Mouse (Mus musculus) embryonic facial prominence, embryonic 11.5 days (tissue): Measurements from ENCODE around the gene Plxnc1. TPM values are rescaled to one million over a fixed set of nuclear protein-coding genes. Genes with fewer than 3 reads are reported as not detected.

ENCODE experiments used
- ATAC-seq: fragments of 200-750 bp; cut with Nextera tagmentation; replicated peaks from 2 replicates; pipeline ENCODE4 v1.8.0; 2017; ENCODE audit warnings: low read depth; ENCODE audit not compliant: insufficient number of reproducible peaks, low FRiP score, low TSS enrichment
- DNase-seq: peaks from one replicate; pipeline ENCODE4 v3.0.0-alpha.2; 2015; ENCODE audit warnings: low spot score
- H3K27ac ChIP-seq: fragments of 300-500 bp; sonication (generic); replicated peaks from 2 replicates; pipeline ENCODE4 v1.5.1; 2014; ENCODE audit warnings: mild to moderate bottlenecking, low read depth, low read length, control low read depth
- H3K27me3 ChIP-seq: fragments of 300-500 bp; sonication (generic); 2 replicates; pipeline ENCODE4 v1.6.1; 2014; ENCODE audit warnings: mild to moderate bottlenecking, low read length, moderate library complexity, mixed read lengths; ENCODE audit not compliant: control insufficient read depth, insufficient read depth
- H3K36me3 ChIP-seq: fragments of 300-500 bp; sonication (generic); replicated peaks from 2 replicates; pipeline ENCODE4 v1.6.1; 2014; ENCODE audit warnings: low read depth, mild to moderate bottlenecking, low read length, moderate library complexity, mixed read lengths; ENCODE audit not compliant: control insufficient read depth, insufficient read depth
- H3K4me1 ChIP-seq: fragments of 300-500 bp; sonication (generic); 2 replicates; pipeline ENCODE4 v1.6.1; 2014; ENCODE audit warnings: low read length, mixed read lengths; ENCODE audit not compliant: control insufficient read depth, insufficient read depth
- H3K4me2 ChIP-seq: fragments of 300-500 bp; sonication (generic); 2 replicates; pipeline ENCODE4 v1.6.1; 2014; ENCODE audit warnings: low read depth, mild to moderate bottlenecking, control low read depth, low read length, moderate library complexity
- H3K4me3 ChIP-seq: fragments of 300-500 bp; sonication (generic); 2 replicates; pipeline ENCODE4 v1.5.1; 2014; ENCODE audit warnings: low read depth, low read length, control low read depth
- H3K9ac ChIP-seq: fragments of 300-500 bp; sonication (generic); replicated peaks from 2 replicates; pipeline ENCODE4 v1.6.1; 2014; ENCODE audit warnings: mild to moderate bottlenecking, control low read depth, low read length
- H3K9me3 ChIP-seq: fragments of 300-500 bp; sonication (generic); replicated peaks from 2 replicates; pipeline ENCODE4 v1.6.1; 2016; ENCODE audit warnings: mild to moderate bottlenecking, low read length, inconsistent platforms, mixed read lengths; ENCODE audit not compliant: control insufficient read depth
- WGBS: fragments of 180-500 bp; shearing (Covaris S2); extraction: QIAGEN DNeasy Blood & Tissue Kit; methylation state at CpG from one replicate; pipeline ENCODE4 v1.1.7; 2014; 5-methylcytosine and 5-hydroxymethylcytosine counted together
- polyA plus RNA-seq: library from polyadenylated mRNA; unstranded; fragments of >200 nt; fragmentation: Nextera tagmentation; extraction: Ambion mirVana; gene quantifications from 2 replicates; pipeline ENCODE4 v1.2.1, GENCODE M21; 2014

Gene Plxnc1
- polyA plus RNA-seq, 1 experiment from 2014 or later, result 2.8 TPM

GRCm38 (mm10) chr10:94924450-94924849, 20.2 kb downstream of the Plxnc1 start:
- Histone ChIP-seq H3K27ac (no peak overlapping the region), H3K36me3 (no peaks in the 10 kb centered on the region), H3K4me1 (no peaks in the 10 kb centered on the region; the same call in none of the 2 replicates), H3K27me3 (no peaks in the 10 kb centered on the region), H3K4me2 (no peak overlapping the region), H3K9me3 (no peaks in the 10 kb centered on the region), H3K4me3 (no peak overlapping the region), H3K9ac (no peak overlapping the region)
- DNase-seq (no peak), ATAC-seq (no peak)
- 80% methylated on average over 4 of the region's 4 CpGs for WGBS

- ATAC-seq, result no peak
- Histone ChIP-seq H3K4me1 (no peaks in the 10 kb centered on the region; the same call in none of the 2 replicates), H3K4me3 (no peak overlapping the region), H3K27me3 (no peaks in the 10 kb centered on the region), H3K36me3 (no peaks in the 10 kb centered on the region), H3K4me2 (no peak overlapping the region), H3K9me3 (no peaks in the 10 kb centered on the region), H3K9ac (no peak overlapping the region), H3K27ac (no peak overlapping the region)
- DNase-seq, result no peak
- WGBS, result 76% methylated on average over 7 of the region's 7 CpGs
Observed at GRCm38 (mm10) chr10:94923337-94923762, 21.3 kb downstream of the Plxnc1 start.

- H3K4me2 ChIP-seq, result no peak overlapping the region
- no peaks in the 10 kb centered on the region; the same call in none of the 2 replicates for H3K4me1 ChIP-seq
- no peaks in the 10 kb centered on the region for H3K36me3 ChIP-seq
- H3K9ac ChIP-seq, result no peak overlapping the region
- DNase-seq, result no peak
- H3K27ac ChIP-seq, result no peak overlapping the region
- no peaks in the 10 kb centered on the region for H3K27me3 ChIP-seq
- 90% methylated on average over 12 of the region's 12 CpGs for WGBS
- no peak for ATAC-seq
- H3K9me3 ChIP-seq, result no peaks in the 10 kb centered on the region
- H3K4me3 ChIP-seq, result no peak overlapping the region
Observed at GRCm38 (mm10) chr10:94922848-94923247, 21.8 kb downstream of the Plxnc1 start.

- Histone ChIP-seq H3K9ac (no peak overlapping the region), H3K36me3 (no peaks in the 10 kb centered on the region), H3K4me1 (no peaks in the 10 kb centered on the region; the same call in none of the 2 replicates), H3K4me3 (no peak overlapping the region), H3K27me3 (no peaks in the 10 kb centered on the region), H3K27ac (no peak overlapping the region), H3K9me3 (no peaks in the 10 kb centered on the region), H3K4me2 (no peak overlapping the region)
- no peak for DNase-seq
- no peak for ATAC-seq
- WGBS, result 33% methylated on average over 6 of the region's 6 CpGs
Observed at GRCm38 (mm10) chr10:94921751-94922150, 22.9 kb downstream of the Plxnc1 start.

GRCm38 (mm10) chr10:94920526-94920925, 24.1 kb downstream of the Plxnc1 start:
- Histone ChIP-seq H3K27me3 (no peaks in the 10 kb centered on the region), H3K9me3 (no peaks in the 10 kb centered on the region), H3K36me3 (no peaks in the 10 kb centered on the region), H3K4me3 (no peak overlapping the region), H3K27ac (no peak overlapping the region), H3K9ac (no peak overlapping the region), H3K4me1 (no peaks in the 10 kb centered on the region; the same call in none of the 2 replicates), H3K4me2 (no peak overlapping the region)
- ATAC-seq, result no peak
- WGBS, result 56% methylated on average over 8 of the region's 8 CpGs
- peak; percentile 39 for DNase-seq

GRCm38 (mm10) chr10:94919960-94920359, 24.7 kb downstream of the Plxnc1 start:
- DNase-seq (no peak), ATAC-seq (no peak)
- no peaks in the 10 kb centered on the region for H3K27me3 ChIP-seq
- no peak overlapping the region for H3K27ac ChIP-seq
- no peak overlapping the region for H3K9ac ChIP-seq
- no peaks in the 10 kb centered on the region for H3K9me3 ChIP-seq
- H3K36me3 ChIP-seq, result no peaks in the 10 kb centered on the region
- 59% methylated on average over 2 of the region's 2 CpGs for WGBS
- H3K4me3 ChIP-seq, result no peak overlapping the region
- no peaks in the 10 kb centered on the region; the same call in none of the 2 replicates for H3K4me1 ChIP-seq
- H3K4me2 ChIP-seq, result no peak overlapping the region

- Histone ChIP-seq H3K27ac (no peak overlapping the region), H3K36me3 (no peaks in the 10 kb centered on the region), H3K9me3 (no peaks in the 10 kb centered on the region), H3K27me3 (no peaks in the 10 kb centered on the region), H3K9ac (no peak overlapping the region), H3K4me3 (no peak overlapping the region), H3K4me2 (no peak overlapping the region), H3K4me1 (no peaks in the 10 kb centered on the region; the same call in none of the 2 replicates)
- no peak for ATAC-seq
- no peak for DNase-seq
- WGBS, result 78% methylated on average over 12 of the region's 12 CpGs
Observed at GRCm38 (mm10) chr10:94919552-94919951, 25.1 kb downstream of the Plxnc1 start.

GRCm38 (mm10) chr10:94918618-94919017, 26.0 kb downstream of the Plxnc1 start:
- DNase-seq (no peak), ATAC-seq (no peak)
- no peaks in the 10 kb centered on the region for H3K9me3 ChIP-seq
- H3K27ac ChIP-seq, result no peak overlapping the region
- no peaks in the 10 kb centered on the region for H3K27me3 ChIP-seq
- H3K36me3 ChIP-seq, result no peaks in the 10 kb centered on the region
- H3K4me3 ChIP-seq, result no peak overlapping the region
- no peaks in the 10 kb centered on the region; the same call in none of the 2 replicates for H3K4me1 ChIP-seq
- H3K9ac ChIP-seq, result no peak overlapping the region
- H3K4me2 ChIP-seq, result no peak overlapping the region
- 87% methylated on average over 7 of the region's 7 CpGs for WGBS
